Mouse (Mus musculus) forebrain, postnatal 0 days (tissue): Measurements from ENCODE around the gene Zfp967. TPM values are rescaled to one million over a fixed set of nuclear protein-coding genes. Genes with fewer than 3 reads are reported as not detected.
"Not testable (repeated sequence)": the region's sequence is repeated elsewhere in the genome, so short reads cannot be mapped to it uniquely, and the experiment has no call there.

Source experiments
- ATAC-seq: fragments of 200-750 bp; cut with Nextera tagmentation; 2 replicates; pipeline ENCODE4 v1.8.0; 2017; ENCODE audit warnings: mild to moderate bottlenecking, moderate library complexity
- DNase-seq: peaks from one replicate; pipeline ENCODE4 v3.0.0-alpha.2; 2015
- H3K27ac ChIP-seq: fragments of 300-500 bp; sonication (generic); 2 replicates; pipeline ENCODE4 v1.5.1; 2014; ENCODE audit warnings: low read depth, mild to moderate bottlenecking, antibody characterized with exemption, low read length, moderate library complexity, mixed read lengths
- H3K27me3 ChIP-seq: fragments of 300-500 bp; sonication (generic); 2 replicates; pipeline ENCODE4 v1.6.1; 2014; ENCODE audit warnings: mild to moderate bottlenecking, low read length, mixed read lengths; ENCODE audit not compliant: insufficient read depth
- H3K36me3 ChIP-seq: fragments of 300-500 bp; sonication (generic); 2 replicates; pipeline ENCODE4 v1.6.1; 2014; ENCODE audit warnings: mild to moderate bottlenecking, moderate library complexity; ENCODE audit not compliant: insufficient read depth
- H3K4me1 ChIP-seq: fragments of 300-500 bp; sonication (generic); 2 replicates; pipeline ENCODE4 v1.6.1; 2014; ENCODE audit warnings: antibody characterized with exemption; ENCODE audit not compliant: insufficient read depth
- H3K4me2 ChIP-seq: fragments of 300-500 bp; sonication (generic); 2 replicates; pipeline ENCODE4 v1.6.1; 2014; ENCODE audit warnings: low read depth, mild to moderate bottlenecking, moderate library complexity
- H3K4me3 ChIP-seq: fragments of 300-500 bp; sonication (generic); 2 replicates; pipeline ENCODE4 v1.5.1; 2014; ENCODE audit warnings: low read depth, low read length, mixed read lengths
- H3K9ac ChIP-seq: fragments of 300-500 bp; sonication (generic); 2 replicates; pipeline ENCODE4 v1.6.1; 2014; ENCODE audit warnings: mild to moderate bottlenecking
- H3K9me3 ChIP-seq: fragments of 300-500 bp; sonication (generic); 2 replicates; pipeline ENCODE4 v1.6.1; 2016; ENCODE audit warnings: low read length
- WGBS: fragments of 180-500 bp; shearing (Covaris S2); extraction: QIAGEN DNeasy Blood & Tissue Kit; methylation state at CpG from one replicate; pipeline ENCODE4 v1.1.7; 2014; 5-methylcytosine and 5-hydroxymethylcytosine counted together
- polyA plus RNA-seq: library from polyadenylated mRNA; unstranded; fragments of >200 nt; fragmentation: Nextera tagmentation; extraction: Ambion mirVana; gene quantifications from 2 replicates; pipeline ENCODE4 v1.2.1, GENCODE M21; 2015
- total RNA-seq: library from RNA; depleted of rRNA; stranded (reverse); fragments of >200 nt; gene quantifications from 2 replicates; pipeline ENCODE4 v1.2.3, GENCODE M21; 2014; rRNA removed

The Zfp967 gene
- total RNA-seq (not detected in 2 replicates), polyA plus RNA-seq (not detected in 2 replicates)

DNA sequence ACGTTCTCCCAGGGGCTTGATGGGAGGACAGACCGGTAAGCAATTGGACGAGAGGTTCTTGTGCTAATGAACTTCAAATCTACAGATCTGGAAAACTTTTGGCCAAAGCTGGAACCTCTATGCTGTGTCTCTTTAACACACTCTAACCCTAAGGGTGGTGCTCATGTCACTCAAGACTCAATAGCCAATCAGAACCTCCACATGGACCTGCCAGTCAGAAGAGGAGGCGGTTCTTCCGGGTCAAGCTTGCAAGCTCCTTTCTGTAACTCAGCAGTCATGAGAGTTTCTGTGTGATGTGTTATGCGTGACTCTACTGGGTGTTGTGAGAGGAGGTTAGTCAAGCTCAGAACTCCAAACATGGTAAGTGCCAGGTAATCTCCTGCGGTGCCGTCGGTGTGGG lies at the start of gene Zfp967:
Gene Zfp967 (plus strand): TSS at position 301 of the 400 bp plus-strand sequence.
- WGBS = no CpG with 5 or more reads among the region's 9 CpGs
- H3K4me2 ChIP-seq, H3K4me1 ChIP-seq, H3K9me3 ChIP-seq, DNase-seq, H3K27ac ChIP-seq, H3K9ac ChIP-seq, H3K36me3 ChIP-seq, H3K27me3 ChIP-seq, H3K4me3 ChIP-seq, ATAC-seq: not testable (repeated sequence)

- not testable (repeated sequence) for DNase-seq, H3K27ac ChIP-seq, H3K4me1 ChIP-seq, ATAC-seq, H3K27me3 ChIP-seq, H3K9ac ChIP-seq, H3K36me3 ChIP-seq, H3K4me2 ChIP-seq, H3K9me3 ChIP-seq, H3K4me3 ChIP-seq
- no CpG with 5 or more reads among the region's 4 CpGs for WGBS
These were observed 34.2 kb upstream of the Zfp967 start, which contains the start of gene Gm14434 for GRCm38 (mm10) chr2:176486683-176487082. Gene Gm14434 (minus strand): TSS chr2:176486783.

Other genes starting within 250 kb of the Zfp967 start
- gene Gm11009, start 201.6 kb upstream of the Zfp967 start, total RNA-seq = not detected in 2 replicates
- not detected in 2 replicates for gene Gm11009, start 201.6 kb upstream of the Zfp967 start, polyA plus RNA-seq
- gene Gm14435, start 97.5 kb upstream of the Zfp967 start, total RNA-seq = 3.2 and 7.4 TPM in 2 replicates
- gene Gm14435, start 97.5 kb upstream of the Zfp967 start, polyA plus RNA-seq = 12.5 and 13.6 TPM in 2 replicates
- gene Gm14434, start 34.3 kb upstream of the Zfp967 start, total RNA-seq = 0.15 and 0.48 TPM in 2 replicates
- 28.7 and 35.9 TPM in 2 replicates for gene Gm14434, start 34.3 kb upstream of the Zfp967 start, polyA plus RNA-seq
- gene Gm14308, start 115.3 kb downstream of the Zfp967 start, total RNA-seq = 30.6 TPM in 2 replicates
- 13.6 and 31.2 TPM in 2 replicates for gene Gm14308, start 115.3 kb downstream of the Zfp967 start, polyA plus RNA-seq
- 13.6 and 21.0 TPM in 2 replicates for gene Zfp973, start 149.5 kb downstream of the Zfp967 start, total RNA-seq
- 10.6 and 10.7 TPM in 2 replicates for gene Zfp973, start 149.5 kb downstream of the Zfp967 start, polyA plus RNA-seq
- 37.8 and 42.9 TPM in 2 replicates for gene Gm14305, start 187.3 kb downstream of the Zfp967 start, total RNA-seq
- gene Gm14305, start 187.3 kb downstream of the Zfp967 start, polyA plus RNA-seq = 37.1 and 51.3 TPM in 2 replicates